9 mouse cellular contexts compared by ENCODE assay signal in the genomic region with DNA sequence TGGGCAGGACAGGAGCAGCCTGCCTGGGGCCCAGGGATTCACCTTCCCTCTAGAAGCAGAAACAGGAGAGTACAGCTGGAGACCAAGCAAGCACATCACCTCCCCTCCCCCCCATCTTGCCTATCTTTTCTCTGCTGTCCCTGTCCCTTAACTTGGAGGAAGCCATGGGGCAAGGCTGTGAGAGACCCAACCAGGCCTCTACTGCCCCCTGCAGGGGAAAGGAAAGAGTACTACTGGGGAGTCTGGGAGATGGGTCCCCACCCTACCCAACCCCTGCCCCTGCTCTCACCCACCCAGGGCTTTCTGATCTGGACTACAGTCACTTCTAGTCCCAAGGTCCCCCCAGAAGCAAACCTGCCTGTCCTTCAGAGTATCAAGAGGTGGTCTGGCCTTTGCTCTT. TPM values are rescaled to one million over a fixed set of nuclear protein-coding genes. Genes with fewer than 3 reads are reported as not detected.
A peak's percentile ranks its signal among the peaks of the same experiment; 100 is the strongest.
DNase-seq lines count a peak whose midpoint lies in the region; ATAC-seq and TF ChIP-seq lines count a peak whose summit lies in the region.
"Had no signal": no experiment of that assay in that cellular context is flagged by ENCODE, and none has a peak within 500 bp of the region (broad histone marks: within the 10 kb centered on the region; RNA-seq: fewer than 3 reads in every experiment).

No protein-coding gene starts in this region.

- H3K27me3 ChIP-seq in cerebellum, adult 2 months (ENCODE audit: control insufficient read depth, insufficient read depth, low read length) = no peaks in the 10 kb centered on the region
- no peaks in the 10 kb centered on the region for H3K27me3 ChIP-seq in heart, embryonic 11.5 days (ENCODE audit: control insufficient read depth, insufficient read depth, low read length)
- no peaks in the 10 kb centered on the region for H3K27me3 ChIP-seq in limb, embryonic 10.5 days (ENCODE audit: low read depth, poor library complexity, severe bottlenecking)
- H3K27me3 ChIP-seq in midbrain, postnatal 0 days (ENCODE audit: insufficient read depth, low read length) = no peaks in the 10 kb centered on the region

- H3K9ac ChIP-seq in heart, embryonic 11.5 days (ENCODE audit: low read depth, low read length) = no peak overlapping the region
- no peak overlapping the region for H3K9ac ChIP-seq in midbrain, postnatal 0 days (replicated peaks; ENCODE audit: low read length, poor library complexity, severe bottlenecking)

- H3K4me1 ChIP-seq in cerebellum, adult 2 months (ENCODE audit: control insufficient read depth, insufficient read depth, low read length) = no peaks in the 10 kb centered on the region
- peaks cover 28% of the 10 kb centered on the region for H3K4me1 ChIP-seq in heart, embryonic 11.5 days (ENCODE audit: control insufficient read depth, insufficient read depth, low read length)
- H3K4me1 ChIP-seq in limb, embryonic 10.5 days = peaks cover 12% of the 10 kb centered on the region
- no peaks in the 10 kb centered on the region for H3K4me1 ChIP-seq in midbrain, postnatal 0 days (ENCODE audit: insufficient read depth, low read length)

- no peak overlapping the region for H3K4me3 ChIP-seq in cerebellum, adult 2 months (replicated peaks; ENCODE audit: insufficient read depth, low read depth, low read length)
- no peak overlapping the region for H3K4me3 ChIP-seq in heart, embryonic 11.5 days (ENCODE audit: low read depth, low read length)
- no peak overlapping the region for H3K4me3 ChIP-seq in limb, embryonic 10.5 days
- no peak overlapping the region for H3K4me3 ChIP-seq in midbrain, postnatal 0 days (ENCODE audit: low read depth, low read length)

- TF ChIP-seq CTCF in cerebellum, adult 2 months (IDR thresholded peaks at IDR 0.05; ENCODE audit: borderline replicate concordance, insufficient read depth, low read depth, low read length) = peak; percentile 43; the same call in 1 of the 2 replicates
- TF ChIP-seq CTCF in brain, embryonic 14.5 days (IDR thresholded peaks at IDR 0.05; ENCODE audit: borderline replicate concordance, extremely low read depth, insufficient read depth, insufficient read length) = peak; percentile 53; the same call in 1 of the 2 replicates
- TF ChIP-seq CTCF in midbrain, postnatal 0 days (IDR thresholded peaks at IDR 0.05) = peak; percentile 56

- H3K4me2 ChIP-seq in heart, embryonic 11.5 days = no peak overlapping the region
- H3K4me2 ChIP-seq in midbrain, postnatal 0 days (ENCODE audit: low read depth, low read length, poor library complexity, severe bottlenecking) = no peak overlapping the region

- 0 out of 2 replicates have a peak, but pooled peaks have one; percentile 45 for ATAC-seq in heart, embryonic 11.5 days (replicated peaks; ENCODE audit: insufficient number of reproducible peaks, low FRiP score, low TSS enrichment)
- ATAC-seq in midbrain, postnatal 0 days (ENCODE audit: low FRiP score) = no peak
- no peak for ATAC-seq in erythroid progenitor cell, adult 5-6 weeks (replicated peaks; ENCODE audit: low FRiP score, poor library complexity, severe bottlenecking)

- no peak for DNase-seq in cerebellum, adult 2 months
- DNase-seq in cerebellum, adult 11-12 months = no peak
- peak; percentile 28 for DNase-seq in 3134 (ENCODE audit: extremely low read depth, insufficient read length, low spot score)
- no peak for DNase-seq in brain, embryonic 14.5 days (ENCODE audit: low read depth)
- peak; percentile 38 for DNase-seq in limb, embryonic 10.5 days (ENCODE audit: low spot score)
- no peak for DNase-seq in midbrain, postnatal 0 days (ENCODE audit: low spot score)

- peaks cover 4% of the 10 kb centered on the region; the same call in 1 of the 2 replicates for H3K36me3 ChIP-seq in heart, embryonic 11.5 days (ENCODE audit: control insufficient read depth, insufficient read depth, low read length)
- H3K36me3 ChIP-seq in limb, embryonic 10.5 days = peaks cover 95% of the 10 kb centered on the region
- no peaks in the 10 kb centered on the region for H3K36me3 ChIP-seq in midbrain, postnatal 0 days (ENCODE audit: insufficient read depth, low read length)
- H3K36me3 ChIP-seq: G1E had no signal

- no peak for TF ChIP-seq POLR2A in cerebellum, adult 2 months (IDR thresholded peaks at IDR 0.05; ENCODE audit: borderline replicate concordance, insufficient read depth, low read length)
- no peak for TF ChIP-seq POLR2A in brain, embryonic 14.5 days (IDR thresholded peaks at IDR 0.05; ENCODE audit: borderline replicate concordance, extremely low read depth, insufficient read depth, insufficient read length, poor library complexity, severe bottlenecking)

- H3K27ac ChIP-seq in cerebellum, adult 2 months (ENCODE audit: insufficient read depth, low read length) = no peak overlapping the region
- H3K27ac ChIP-seq in heart, embryonic 11.5 days (ENCODE audit: low read depth, low read length) = 0 out of 2 replicates have a peak overlapping the region, but pooled peaks have one; percentile 2
- no peak overlapping the region for H3K27ac ChIP-seq in limb, embryonic 10.5 days
- no peak overlapping the region for H3K27ac ChIP-seq in midbrain, postnatal 0 days (ENCODE audit: low read depth, low read length)

- no peaks in the 10 kb centered on the region for H3K9me3 ChIP-seq in heart, embryonic 11.5 days (replicated peaks; ENCODE audit: control insufficient read depth, low read length)
- no peaks in the 10 kb centered on the region for H3K9me3 ChIP-seq in limb, embryonic 10.5 days (replicated peaks)
- H3K9me3 ChIP-seq in midbrain, postnatal 0 days (ENCODE audit: low read length) = no peaks in the 10 kb centered on the region

RNA-seq across cellular contexts. Expression of gene Ttc23, which starts 53.6 kb away (rescaled TPM):
- polyA plus RNA-seq in cerebellum, adult 2 months (2012; rRNA removed) = 5.2 and 5.3 TPM in 2 replicates
- polyA plus RNA-seq in brain, embryonic 14.5 days (2012; rRNA removed) = 11.9 and 12.4 TPM in 2 replicates
- 20.2 and 24.6 TPM in 2 replicates for polyA plus RNA-seq in heart, embryonic 11.5 days (2014; fragmentation: Nextera tagmentation; extraction: Ambion mirVana)
- 52.0 and 59.6 TPM in 2 replicates for polyA plus RNA-seq in limb, embryonic 10.5 days (2016; fragmentation: Nextera tagmentation; extraction: Ambion mirVana)
- total RNA-seq in midbrain, postnatal 0 days (2014; rRNA removed) = 5.9 and 6.7 TPM in 2 replicates
- 4.6 and 5.6 TPM in 2 replicates for polyA plus RNA-seq in midbrain, postnatal 0 days (2015; fragmentation: Nextera tagmentation; extraction: Ambion mirVana)
- 14.1 TPM in 1 of 2 replicates, not detected in the other for total RNA-seq in erythroid progenitor cell, adult 5-6 weeks (2015; ENCODE audit: low replicate concordance)
- total RNA-seq in erythroid progenitor cell, adult 5-6 weeks (2017; ENCODE audit: low replicate concordance) = 0.77 TPM in 1 of 2 replicates, not detected in the other

RNA-seq across cellular contexts. Expression of gene Lrrc28, which starts 55.8 kb away (rescaled TPM):
- 36.3 and 38.7 TPM in 2 replicates for polyA plus RNA-seq in cerebellum, adult 2 months (2012; rRNA removed)
- 44.7 and 58.3 TPM in 2 replicates for polyA plus RNA-seq in brain, embryonic 14.5 days (2012; rRNA removed)
- 10.8 and 11.5 TPM in 2 replicates for polyA plus RNA-seq in heart, embryonic 11.5 days (2014; fragmentation: Nextera tagmentation; extraction: Ambion mirVana)
- polyA plus RNA-seq in limb, embryonic 10.5 days (2016; fragmentation: Nextera tagmentation; extraction: Ambion mirVana) = 18.9 and 22.5 TPM in 2 replicates
- 61.4 and 69.0 TPM in 2 replicates for total RNA-seq in midbrain, postnatal 0 days (2014; rRNA removed)
- polyA plus RNA-seq in midbrain, postnatal 0 days (2015; fragmentation: Nextera tagmentation; extraction: Ambion mirVana) = 22.4 and 25.8 TPM in 2 replicates
- 11.2 and 13.4 TPM in 2 replicates for total RNA-seq in erythroid progenitor cell, adult 5-6 weeks (2015; ENCODE audit: low replicate concordance)
- 7.3 and 9.6 TPM in 2 replicates for total RNA-seq in erythroid progenitor cell, adult 5-6 weeks (2017; ENCODE audit: low replicate concordance)

RNA-seq across cellular contexts. Expression of gene Synm, which starts 58.7 kb away (rescaled TPM):
- 9.2 and 10.4 TPM in 2 replicates for polyA plus RNA-seq in cerebellum, adult 2 months (2012; rRNA removed)
- 1.7 and 3.5 TPM in 2 replicates for polyA plus RNA-seq in brain, embryonic 14.5 days (2012; rRNA removed)
- 3.4 and 5.9 TPM in 2 replicates for polyA plus RNA-seq in heart, embryonic 11.5 days (2014; fragmentation: Nextera tagmentation; extraction: Ambion mirVana)
- 0.15 and 0.29 TPM in 2 replicates for polyA plus RNA-seq in limb, embryonic 10.5 days (2016; fragmentation: Nextera tagmentation; extraction: Ambion mirVana)
- 6.0 and 11.6 TPM in 2 replicates for total RNA-seq in midbrain, postnatal 0 days (2014; rRNA removed)
- 4.2 and 4.7 TPM in 2 replicates for polyA plus RNA-seq in midbrain, postnatal 0 days (2015; fragmentation: Nextera tagmentation; extraction: Ambion mirVana)
- total RNA-seq in erythroid progenitor cell, adult 5-6 weeks (2015; ENCODE audit: low replicate concordance) = 0.42 TPM in 1 of 2 replicates, not detected in the other
- total RNA-seq in erythroid progenitor cell, adult 5-6 weeks (2017; ENCODE audit: low replicate concordance) = not detected in 2 replicates
- polyA plus RNA-seq: G1E had no signal

Comparison
In these comparisons a context has a peak if more than half of its experiments do, and no peak if none do; other contexts are left out.
1. DNase-seq: peak in 3134 (single experiment) and limb, embryonic 10.5 days (single experiment); none in cerebellum, adult 2 months (0 of 2), cerebellum, adult 11-12 months (single experiment), brain, embryonic 14.5 days (single experiment) and midbrain, postnatal 0 days (single experiment).
2. Peak in every context shown above with its lines, with median percentiles within 50 percentile points of each other: CTCF ChIP-seq.